Mouse (Mus musculus) cerebellum, adult 18-20 months (tissue): ENCODE measurements around the gene Spcs2.
A peak's percentile ranks its signal among the peaks of the same experiment; 100 is the strongest.

Experiments
- DNase-seq, 2 experiments: peaks; one replicate each; pipeline ENCODE4 v3.0.0; 2021

The Spcs2 gene

GRCm38 (mm10) chr7:99863362-99863761, at the start of gene Spcs2:
Gene Spcs2, minus strand, starts transcription at chr7:99863462.
- no peak for DNase-seq

GRCm38 (mm10) chr7:99911038-99911437, 47.8 kb upstream of the Spcs2 start:
- DNase-seq, result no peak

- no peak for DNase-seq
Observed at GRCm38 (mm10) chr7:99907463-99907862, 44.2 kb upstream of the Spcs2 start.

GRCm38 (mm10) chr7:99906346-99906745, 43.1 kb upstream of the Spcs2 start:
- no peak for DNase-seq

- DNase-seq, result no peak
Observed at GRCm38 (mm10) chr7:99904421-99905005, 41.3 kb upstream of the Spcs2 start.

- DNase-seq, result no peak
Observed at GRCm38 (mm10) chr7:99902918-99903665, 39.8 kb upstream of the Spcs2 start.

- no peak for DNase-seq
Observed at GRCm38 (mm10) chr7:99902208-99902607, 38.9 kb upstream of the Spcs2 start.

GRCm38 (mm10) chr7:99896905-99897304, 33.6 kb upstream of the Spcs2 start:
- no peak for DNase-seq

GRCm38 (mm10) chr7:99894478-99894877, 31.2 kb upstream of the Spcs2 start:
- no peak for DNase-seq

- DNase-seq, result no peak
Observed at GRCm38 (mm10) chr7:99893967-99894366, 30.7 kb upstream of the Spcs2 start.

GRCm38 (mm10) chr7:99892351-99892750, 29.1 kb upstream of the Spcs2 start:
- DNase-seq, result no peak

- DNase-seq, result no peak
Observed at GRCm38 (mm10) chr7:99891471-99891870, 28.2 kb upstream of the Spcs2 start.

GRCm38 (mm10) chr7:99890168-99890755, 27.0 kb upstream of the Spcs2 start:
- no peak for DNase-seq

GRCm38 (mm10) chr7:99889175-99889880, 26.1 kb upstream of the Spcs2 start:
- peak; percentile 8 to 9 for DNase-seq

- no peak for DNase-seq
Observed at GRCm38 (mm10) chr7:99887743-99888142, 24.5 kb upstream of the Spcs2 start.

GRCm38 (mm10) chr7:99887230-99887735, 24.0 kb upstream of the Spcs2 start:
- DNase-seq, result no peak

GRCm38 (mm10) chr7:99878254-99878653, 15.0 kb upstream of the Spcs2 start:
- no peak for DNase-seq

- peak; percentile 66 to 75 for DNase-seq
Observed at GRCm38 (mm10) chr7:99876345-99876744, 13.1 kb upstream of the Spcs2 start.

- no peak for DNase-seq
Observed at GRCm38 (mm10) chr7:99875891-99876290, 12.6 kb upstream of the Spcs2 start.

GRCm38 (mm10) chr7:99873965-99874364, 10.7 kb upstream of the Spcs2 start:
- DNase-seq, result no peak

- no peak for DNase-seq
Observed at GRCm38 (mm10) chr7:99869296-99869695, 6.0 kb upstream of the Spcs2 start.

GRCm38 (mm10) chr7:99865219-99865618, 2.0 kb upstream of the Spcs2 start:
- DNase-seq, result no peak
